ENCODE assay signal across 25 mouse cellular contexts in genomic region chr6:107645751-107646150, GRCm38 (mm10).
A peak's percentile ranks its signal among the peaks of the same experiment; 100 is the strongest.
DNase-seq lines count a peak whose midpoint lies in the region; ATAC-seq lines count a peak whose summit lies in the region.
"Had no signal": no experiment of that assay in that cellular context is flagged by ENCODE, and none has a peak within 500 bp of the region (broad histone marks: within the 10 kb centered on the region; RNA-seq: fewer than 3 reads in every experiment).

No protein-coding gene starts in this region.

- no peaks in the 10 kb centered on the region for H3K9me3 ChIP-seq in forebrain, embryonic 14.5 days (replicated peaks; ENCODE audit: control insufficient read depth, low read length)
- no peaks in the 10 kb centered on the region for H3K9me3 ChIP-seq in forebrain, embryonic 12.5 days
- H3K9me3 ChIP-seq in midbrain, embryonic 13.5 days, result no peaks in the 10 kb centered on the region
- H3K9me3 ChIP-seq in midbrain, embryonic 16.5 days (replicated peaks; ENCODE audit: control insufficient read depth, low read length, poor library complexity, severe bottlenecking), result no peaks in the 10 kb centered on the region
- H3K9me3 ChIP-seq: heart, embryonic 13.5 days; neural tube, embryonic 15.5 days; stomach, embryonic 15.5 days had no signal

- 47% methylated on average over 2 of the region's 2 CpGs for WGBS in forebrain, embryonic 14.5 days
- WGBS in forebrain, embryonic 12.5 days, result 70% methylated on average over 2 of the region's 2 CpGs
- WGBS in midbrain, embryonic 13.5 days, result 60% methylated on average over 2 of the region's 2 CpGs
- WGBS in midbrain, embryonic 16.5 days, result 69% methylated on average over 2 of the region's 2 CpGs

- H3K4me3 ChIP-seq in forebrain, embryonic 14.5 days (ENCODE audit: low read depth, low read length), result no peak overlapping the region
- H3K4me3 ChIP-seq in forebrain, embryonic 12.5 days (replicated peaks), result no peak overlapping the region
- H3K4me3 ChIP-seq in midbrain, embryonic 13.5 days (replicated peaks), result no peak overlapping the region
- no peak overlapping the region for H3K4me3 ChIP-seq in midbrain, embryonic 16.5 days (ENCODE audit: low read depth, low read length)
- H3K4me3 ChIP-seq: heart, adult 2 months; heart, embryonic 13.5 days; neural tube, embryonic 15.5 days; stomach, embryonic 15.5 days had no signal

- no peak overlapping the region for H3K27ac ChIP-seq in forebrain, embryonic 14.5 days (ENCODE audit: low read depth, low read length)
- H3K27ac ChIP-seq in forebrain, embryonic 12.5 days, result no peak overlapping the region
- H3K27ac ChIP-seq in midbrain, embryonic 13.5 days, result no peak overlapping the region
- no peak overlapping the region for H3K27ac ChIP-seq in midbrain, embryonic 16.5 days (ENCODE audit: low read length)
- H3K27ac ChIP-seq: heart, adult 2 months; heart, embryonic 13.5 days; hindbrain, postnatal 0 days; neural tube, embryonic 15.5 days; stomach, embryonic 15.5 days had no signal

- peak; percentile 19 for DNase-seq in forebrain, embryonic 14.5 days (ENCODE audit: low spot score)
- peak; percentile 66 to 83 for DNase-seq in layer of hippocampus, adult 18-20 months (ENCODE audit: low spot score in 2 of 2)
- peak; percentile 22 to 78 for DNase-seq in layer of hippocampus, postnatal 14 days (ENCODE audit: low spot score in 2 of 2)
- no peak for DNase-seq in thymus, postnatal 10 days (ENCODE audit: low spot score in 2 of 2)
- no peak for DNase-seq in ovary, postnatal 10 days (ENCODE audit: low spot score)
- DNase-seq: adrenal gland, postnatal 14 days; cerebellum, adult 9-10 months; gastrocnemius, postnatal 10 days; heart, adult 2 months; heart, postnatal 14 days; kidney, adult 9 months; kidney, postnatal 14 days; left cerebral cortex, postnatal 4 days; lung, postnatal 4 days; right cerebral cortex, postnatal 4 days; thymus, adult 18-20 months; thymus, postnatal 4 days had no signal

- H3K36me3 ChIP-seq in forebrain, embryonic 14.5 days (ENCODE audit: control insufficient read depth, insufficient read depth, low read length), result no peaks in the 10 kb centered on the region
- no peaks in the 10 kb centered on the region for H3K36me3 ChIP-seq in forebrain, embryonic 12.5 days (replicated peaks)
- H3K36me3 ChIP-seq in midbrain, embryonic 13.5 days, result no peaks in the 10 kb centered on the region
- no peaks in the 10 kb centered on the region for H3K36me3 ChIP-seq in midbrain, embryonic 16.5 days (ENCODE audit: control insufficient read depth, insufficient read depth, low read length)
- H3K36me3 ChIP-seq: heart, embryonic 13.5 days; neural tube, embryonic 15.5 days; stomach, embryonic 15.5 days had no signal

- H3K27me3 ChIP-seq in forebrain, embryonic 14.5 days (replicated peaks; ENCODE audit: control insufficient read depth, insufficient read depth, low read length), result no peaks in the 10 kb centered on the region
- no peaks in the 10 kb centered on the region for H3K27me3 ChIP-seq in forebrain, embryonic 12.5 days
- H3K27me3 ChIP-seq in midbrain, embryonic 13.5 days, result no peaks in the 10 kb centered on the region
- no peaks in the 10 kb centered on the region for H3K27me3 ChIP-seq in midbrain, embryonic 16.5 days (ENCODE audit: control insufficient read depth, insufficient read depth, low read depth, low read length)
- H3K27me3 ChIP-seq: heart, embryonic 13.5 days; neural tube, embryonic 15.5 days; stomach, embryonic 15.5 days had no signal

- H3K4me2 ChIP-seq in forebrain, embryonic 14.5 days (ENCODE audit: low read length), result no peak overlapping the region
- no peak overlapping the region for H3K4me2 ChIP-seq in forebrain, embryonic 12.5 days
- no peak overlapping the region for H3K4me2 ChIP-seq in midbrain, embryonic 13.5 days (replicated peaks)
- H3K4me2 ChIP-seq in midbrain, embryonic 16.5 days (ENCODE audit: low read length), result no peak overlapping the region
- H3K4me2 ChIP-seq: heart, embryonic 13.5 days; neural tube, embryonic 15.5 days; stomach, embryonic 15.5 days had no signal

- ATAC-seq in forebrain, embryonic 14.5 days, result peak; percentile 54; the same call in 1 of the 2 replicates
- no peak for ATAC-seq in forebrain, embryonic 12.5 days (ENCODE audit: low FRiP score)
- ATAC-seq in midbrain, embryonic 13.5 days, result 0 out of 2 replicates have a peak, but pooled peaks have one; percentile 24
- no peak for ATAC-seq in midbrain, embryonic 16.5 days
- ATAC-seq: hindbrain, postnatal 0 days; intestine, embryonic 16.5 days had no signal

- no peak overlapping the region for H3K9ac ChIP-seq in forebrain, embryonic 14.5 days (ENCODE audit: low read length)
- no peak overlapping the region for H3K9ac ChIP-seq in forebrain, embryonic 12.5 days
- H3K9ac ChIP-seq in midbrain, embryonic 13.5 days (replicated peaks), result no peak overlapping the region
- H3K9ac ChIP-seq in midbrain, embryonic 16.5 days (ENCODE audit: low read depth, low read length), result no peak overlapping the region
- H3K9ac ChIP-seq: heart, embryonic 13.5 days; neural tube, embryonic 15.5 days; stomach, embryonic 15.5 days had no signal

- H3K4me1 ChIP-seq in forebrain, embryonic 14.5 days (ENCODE audit: control insufficient read depth, insufficient read depth, low read length), result no peaks in the 10 kb centered on the region
- no peaks in the 10 kb centered on the region for H3K4me1 ChIP-seq in forebrain, embryonic 12.5 days
- no peaks in the 10 kb centered on the region for H3K4me1 ChIP-seq in midbrain, embryonic 13.5 days (replicated peaks)
- H3K4me1 ChIP-seq in midbrain, embryonic 16.5 days (ENCODE audit: control insufficient read depth, insufficient read depth, low read length), result no peaks in the 10 kb centered on the region
- H3K4me1 ChIP-seq: heart, embryonic 13.5 days; neural tube, embryonic 15.5 days; stomach, embryonic 15.5 days had no signal

Comparison
In these comparisons a context has a peak if more than half of its experiments do, and no peak if none do; other contexts are left out.
1. ATAC-seq: peak in forebrain, embryonic 14.5 days (single experiment) and midbrain, embryonic 13.5 days (single experiment); none in forebrain, embryonic 12.5 days (single experiment) and midbrain, embryonic 16.5 days (single experiment).
2. DNase-seq: peak in forebrain, embryonic 14.5 days (single experiment), layer of hippocampus, adult 18-20 months (2 of 2) and layer of hippocampus, postnatal 14 days (2 of 2); none in thymus, postnatal 10 days (0 of 2) and ovary, postnatal 10 days (single experiment).